Mouse (Mus musculus) heart, adult 2 months (tissue): Measurements from ENCODE around the gene St6gal1. TPM values are rescaled to one million over a fixed set of nuclear protein-coding genes. Genes with fewer than 3 reads are reported as not detected.

Experiments
- DNase-seq, 2 experiments: peaks; one replicate each; pipeline ENCODE4 v3.0.0; 2021
- H3K27ac ChIP-seq: fragments of 200-600 bp; 2 replicates; pipeline ENCODE4 v1.8.1; 2022
- H3K27me3 ChIP-seq: fragments of 200-500 bp; 2 replicates; pipeline ENCODE4 v1.6.1; 2012; ENCODE audit warnings: mild to moderate bottlenecking, low read length, inconsistent platforms, mixed read lengths; ENCODE audit not compliant: control insufficient read depth, insufficient read depth
- H3K36me3 ChIP-seq: fragments of 200-500 bp; 2 replicates; pipeline ENCODE4 v1.6.1; 2012; ENCODE audit warnings: low read length, inconsistent platforms; ENCODE audit not compliant: control insufficient read depth, insufficient read depth
- H3K4me1 ChIP-seq: fragments of 200-500 bp; 2 replicates; pipeline ENCODE4 v1.6.1; 2011; ENCODE audit warnings: low read length; ENCODE audit not compliant: control insufficient read depth, insufficient read depth
- H3K4me3 ChIP-seq: fragments of 200-600 bp; 2 replicates; pipeline ENCODE4 v1.8.1; 2022
- H3K79me2 ChIP-seq: fragments of 200-500 bp; replicated peaks from 2 replicates; pipeline ENCODE4 v1.6.1; 2012; ENCODE audit warnings: mild to moderate bottlenecking, inconsistent platforms, low read length, moderate library complexity, mixed read lengths; ENCODE audit not compliant: control insufficient read depth, insufficient read depth
- H3K9ac ChIP-seq: fragments of 200-500 bp; 2 replicates; pipeline ENCODE4 v1.6.1; 2012; ENCODE audit warnings: low read depth, mild to moderate bottlenecking, control low read depth, inconsistent platforms, low read length, mixed read lengths
- CTCF ChIP-seq: fragments of 200-600 bp; IDR thresholded peaks from 2 replicates; pipeline ENCODE4 v1.8.1; 2022; ENCODE audit warnings: antibody characterized with exemption, mild to moderate bottlenecking, moderate library complexity
- EP300 ChIP-seq: fragments of 200-500 bp; IDR thresholded peaks from 2 replicates; pipeline ENCODE4 v1.6.1; 2011; ENCODE audit warnings: low read depth, low read length, control low read depth; ENCODE audit not compliant: insufficient read depth
- POLR2A ChIP-seq: fragments of 200-500 bp; IDR thresholded peaks from 2 replicates; pipeline ENCODE4 v1.6.1; 2011; ENCODE audit warnings: mild to moderate bottlenecking, low read depth, low read length, control low read depth; ENCODE audit not compliant: insufficient read depth
- WGBS: fragments of 180-500 bp; shearing (Covaris S2); methylation state at CpG from one replicate; pipeline ENCODE4 v1.1.7; 2018; 5-methylcytosine and 5-hydroxymethylcytosine counted together
- intact Hi-C: fragments of 180-260 bp; cut with DNase I; formaldehyde crosslinking; loops from one replicate; pipeline ENCODE4 v1.15.1; 2025
- polyA plus RNA-seq: library from polyadenylated mRNA; depleted of rRNA; stranded (reverse); fragments of >200 nt; gene quantifications from 2 replicates; pipeline ENCODE4 v1.2.3, GENCODE M21; 2012
- total RNA-seq, 2 experiments: library from RNA; stranded (reverse); gene quantifications; 2 replicates each; pipeline ENCODE4 v1.2.3; 2021

St6gal1 gene
- total and polyA plus RNA-seq, 3 experiments = 6.0 to 9.9 (median 8.4) TPM

GRCm38 (mm10) chr16:23229945-23230344 is 5.4 kb downstream of the St6gal1 start:
- no peak overlapping the region for H3K9ac ChIP-seq
- no peak overlapping the region for H3K4me3 ChIP-seq
- no peaks in the 10 kb centered on the region for H3K79me2 ChIP-seq
- no peak for DNase-seq
- H3K27me3 ChIP-seq = no peaks in the 10 kb centered on the region
- intact Hi-C loops = loop anchor here (5.0 kb wide), 2 partner anchors 42 to 102 kb away; no protein-coding TSS in a partner anchor
- peaks cover 10% of the 10 kb centered on the region for H3K4me1 ChIP-seq
- WGBS = 86% methylated on average over 3 of the region's 3 CpGs
- H3K36me3 ChIP-seq = peaks cover 2% of the 10 kb centered on the region
- 0 out of 2 replicates have a peak, but pooled peaks have one; percentile 12 for TF ChIP-seq CTCF
- no peak for TF ChIP-seq EP300
- H3K27ac ChIP-seq = no peak overlapping the region

- Histone ChIP-seq H3K27ac (peak overlapping the region; percentile 61), H3K79me2 (no peaks in the 10 kb centered on the region), H3K4me3 (no peak overlapping the region), H3K9ac (no peak overlapping the region), H3K36me3 (peaks cover 2% of the 10 kb centered on the region), H3K4me1 (peaks cover 10% of the 10 kb centered on the region), H3K27me3 (no peaks in the 10 kb centered on the region)
- intact Hi-C loops = no loop called here
- DNase-seq = peak; percentile 54 to 55
- TF ChIP-seq EP300 = no peak
- TF ChIP-seq CTCF = no peak
- WGBS = 55% methylated on average over 4 of the region's 4 CpGs
Observed at GRCm38 (mm10) chr16:23231168-23231567, 6.6 kb downstream of the St6gal1 start.

DNA sequence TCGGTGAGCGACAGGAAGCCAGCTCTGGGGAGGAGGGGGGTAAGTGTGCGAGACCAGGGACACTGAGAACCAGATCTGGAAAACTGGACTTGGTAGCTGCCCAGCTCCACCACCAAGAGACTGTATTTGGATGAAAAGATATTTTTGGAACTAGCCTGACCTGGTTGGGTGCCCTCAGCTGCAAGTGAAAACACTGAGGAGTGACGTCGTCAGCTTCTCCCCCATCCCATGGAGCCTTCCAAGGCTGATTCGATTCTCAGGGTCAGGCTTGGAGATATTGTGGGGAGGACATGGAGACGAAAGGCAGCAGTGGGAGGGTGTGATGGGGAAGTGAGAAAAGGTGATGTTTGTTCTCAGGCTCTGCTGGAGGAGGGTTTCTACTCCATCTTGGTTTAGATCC is 8.2 kb downstream of the St6gal1 start:
- H3K27ac ChIP-seq = peak overlapping the region; percentile 66
- no peaks in the 10 kb centered on the region for H3K79me2 ChIP-seq
- H3K36me3 ChIP-seq = peaks cover 2% of the 10 kb centered on the region
- no peak overlapping the region for H3K9ac ChIP-seq
- DNase-seq = peak; percentile 41 to 59
- H3K27me3 ChIP-seq = no peaks in the 10 kb centered on the region
- intact Hi-C loops = no loop called here
- TF ChIP-seq CTCF = no peak
- no peak for TF ChIP-seq EP300
- no peak for TF ChIP-seq POLR2A
- H3K4me1 ChIP-seq = peaks cover 10% of the 10 kb centered on the region
- WGBS = 41% methylated on average over 7 of the region's 7 CpGs
- no peak overlapping the region for H3K4me3 ChIP-seq

DNA sequence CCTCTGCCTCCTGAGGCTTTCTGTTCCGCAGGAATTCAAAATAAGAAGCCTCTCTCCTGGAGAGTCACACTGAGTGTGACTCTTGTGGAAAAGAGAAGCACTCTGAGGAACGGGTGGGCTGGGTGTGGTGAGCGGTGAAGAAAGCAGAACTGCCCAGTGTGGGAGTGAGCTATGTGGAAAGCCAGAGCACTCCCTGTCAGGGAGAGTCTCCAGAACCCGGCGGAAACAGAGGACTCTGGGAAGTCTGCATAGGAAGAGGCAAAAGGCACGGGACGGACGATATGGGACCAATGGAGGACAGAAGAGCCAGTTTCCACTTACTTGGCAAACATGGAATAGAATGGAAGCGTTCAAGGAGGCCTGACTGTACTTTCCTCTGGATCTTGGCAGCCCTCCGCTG is 9.0 kb downstream of the St6gal1 start:
- no peaks in the 10 kb centered on the region for H3K27me3 ChIP-seq
- peak overlapping the region; percentile 60 for H3K27ac ChIP-seq
- intact Hi-C loops = no loop called here
- no peak overlapping the region; the same call in 1 of the 2 replicates for H3K4me3 ChIP-seq
- H3K4me1 ChIP-seq = peaks cover 9% of the 10 kb centered on the region
- no peak overlapping the region for H3K9ac ChIP-seq
- peaks cover 2% of the 10 kb centered on the region; the same call in 1 of the 2 replicates for H3K36me3 ChIP-seq
- 42% methylated on average over 10 of the region's 10 CpGs for WGBS
- TF ChIP-seq CTCF (no peak), POLR2A (no peak; the same call in 1 of the 2 replicates), EP300 (no peak)
- no peaks in the 10 kb centered on the region for H3K79me2 ChIP-seq
- peak; percentile 63 to 73 for DNase-seq

DNA sequence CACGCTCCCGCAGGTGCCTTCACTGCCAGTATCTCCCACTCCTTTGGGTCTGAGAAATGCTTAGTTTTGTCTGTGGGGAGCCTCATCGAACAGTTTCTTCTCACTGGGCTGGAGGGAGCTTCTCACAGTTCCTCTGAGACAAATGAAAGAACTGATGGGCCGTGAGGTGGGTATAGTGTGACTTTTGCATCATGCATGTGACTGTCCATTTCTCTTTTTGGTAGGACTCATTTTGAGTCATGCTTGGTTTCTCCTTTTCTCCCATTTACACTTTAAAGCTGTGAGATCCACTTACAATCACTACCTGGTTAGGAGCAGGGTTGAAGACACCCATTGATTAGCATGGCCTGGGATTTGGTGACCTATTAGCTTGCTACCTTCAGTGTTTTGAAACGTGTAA is 10.0 kb downstream of the St6gal1 start:
- H3K4me1 ChIP-seq = peaks cover 11% of the 10 kb centered on the region
- DNase-seq = no peak
- intact Hi-C loops = no loop called here
- no peaks in the 10 kb centered on the region for H3K79me2 ChIP-seq
- peaks cover 2% of the 10 kb centered on the region; the same call in 1 of the 2 replicates for H3K36me3 ChIP-seq
- H3K27ac ChIP-seq = no peak overlapping the region
- WGBS = 93% methylated on average over 5 of the region's 5 CpGs
- no peak overlapping the region for H3K9ac ChIP-seq
- no peaks in the 10 kb centered on the region for H3K27me3 ChIP-seq
- H3K4me3 ChIP-seq = no peak overlapping the region
- no peak for TF ChIP-seq EP300
- no peak for TF ChIP-seq POLR2A
- no peak for TF ChIP-seq CTCF

DNA sequence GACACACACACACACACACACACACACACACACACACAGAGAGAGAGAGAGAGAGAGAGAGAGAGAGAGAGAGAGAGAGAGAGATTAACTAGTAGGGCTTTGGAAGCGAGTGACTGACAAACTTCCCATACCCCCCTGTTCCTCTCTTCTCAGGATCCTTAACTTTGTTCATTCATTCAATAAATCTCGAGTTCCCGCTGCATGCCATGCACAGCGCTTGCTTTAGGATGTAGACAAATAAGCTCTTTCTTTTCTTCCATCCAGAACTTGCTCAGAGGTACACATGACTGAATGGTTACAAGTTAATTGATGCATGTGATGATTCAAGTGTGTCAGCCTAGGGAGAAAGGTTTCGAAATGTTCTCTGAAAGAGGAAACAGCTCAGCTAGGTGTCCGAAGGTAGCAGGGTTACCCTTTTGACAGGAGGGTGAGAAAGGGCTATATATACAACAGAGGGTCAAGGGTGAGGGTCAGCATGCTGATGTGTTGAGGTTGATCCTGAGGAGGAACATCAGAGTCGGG is 10.7 kb downstream of the St6gal1 start:
- H3K79me2 ChIP-seq = no peaks in the 10 kb centered on the region
- no peak overlapping the region for H3K4me3 ChIP-seq
- H3K9ac ChIP-seq = no peak overlapping the region
- no peak for TF ChIP-seq POLR2A
- no peak for TF ChIP-seq EP300
- TF ChIP-seq CTCF = no peak
- no peak for DNase-seq
- 91% methylated on average over 7 of the region's 7 CpGs for WGBS
- H3K27me3 ChIP-seq = no peaks in the 10 kb centered on the region
- H3K27ac ChIP-seq = no peak overlapping the region
- intact Hi-C loops = no loop called here
- H3K4me1 ChIP-seq = peaks cover 17% of the 10 kb centered on the region
- H3K36me3 ChIP-seq = 0 out of 2 replicates have a peak, but pooled peaks cover 2% of the 10 kb centered on the region

- peak; percentile 52 to 72 for DNase-seq
- H3K27ac ChIP-seq = peak overlapping the region; percentile 65
- H3K79me2 ChIP-seq = no peaks in the 10 kb centered on the region
- TF ChIP-seq EP300 = peak; percentile 82; the same call in 1 of the 2 replicates
- no peak for TF ChIP-seq POLR2A
- peak; percentile 39 for TF ChIP-seq CTCF
- no peaks in the 10 kb centered on the region for H3K36me3 ChIP-seq
- no peak overlapping the region for H3K9ac ChIP-seq
- H3K4me3 ChIP-seq = no peak overlapping the region
- intact Hi-C loops = no loop called here
- peaks cover 16% of the 10 kb centered on the region for H3K4me1 ChIP-seq
- 52% methylated on average over 6 of the region's 6 CpGs for WGBS
- no peaks in the 10 kb centered on the region for H3K27me3 ChIP-seq
Observed at GRCm38 (mm10) chr16:23239583-23239982, 15.0 kb downstream of the St6gal1 start.
